Mouse (Mus musculus): ENCODE data around the gene Rab30.
"Not testable (repeated sequence)": the region's sequence is repeated elsewhere in the genome, so short reads cannot be mapped to it uniquely, and the experiment has no call there.

Gene Rab30

DNA sequence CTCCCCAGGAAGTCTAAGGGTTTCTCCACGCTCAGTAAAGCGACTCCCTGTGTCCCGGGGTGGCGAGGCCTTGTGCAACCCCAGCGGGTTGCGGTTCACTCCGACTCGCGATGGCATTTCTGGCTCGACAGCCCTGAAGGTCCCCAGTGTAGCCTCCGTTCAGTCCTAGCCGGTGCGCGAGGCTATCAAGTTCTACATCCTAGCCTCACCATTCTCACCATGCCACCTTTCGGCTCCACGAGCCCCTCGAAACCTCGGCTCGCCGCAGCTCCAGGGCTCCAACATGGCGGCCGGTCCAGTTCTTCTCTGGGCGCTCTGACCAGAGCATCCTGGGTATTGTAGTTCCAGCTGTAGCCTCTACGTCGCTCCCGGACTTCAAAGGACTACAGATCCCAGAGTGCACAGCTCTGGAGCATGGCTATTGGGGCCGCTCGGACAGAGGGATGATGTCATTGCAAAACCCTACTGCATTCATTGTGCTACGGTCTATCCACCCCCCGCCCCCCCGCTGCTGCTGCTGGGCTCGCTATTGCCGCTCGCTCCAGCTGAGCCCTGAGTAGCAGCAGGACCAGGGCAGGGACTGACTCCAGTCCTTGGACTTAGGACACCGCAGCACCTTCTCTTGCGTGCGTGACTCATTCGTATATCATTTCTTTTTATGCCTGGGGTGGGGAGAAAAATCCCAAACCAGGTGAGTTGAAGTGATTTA, at the start of gene Rab30:
Rab30 (plus strand) TSS at position 452 of the 709 bp plus-strand sequence.
- DNase-seq (ENCODE audit: low spot score): peak; percentile 68

DNA sequence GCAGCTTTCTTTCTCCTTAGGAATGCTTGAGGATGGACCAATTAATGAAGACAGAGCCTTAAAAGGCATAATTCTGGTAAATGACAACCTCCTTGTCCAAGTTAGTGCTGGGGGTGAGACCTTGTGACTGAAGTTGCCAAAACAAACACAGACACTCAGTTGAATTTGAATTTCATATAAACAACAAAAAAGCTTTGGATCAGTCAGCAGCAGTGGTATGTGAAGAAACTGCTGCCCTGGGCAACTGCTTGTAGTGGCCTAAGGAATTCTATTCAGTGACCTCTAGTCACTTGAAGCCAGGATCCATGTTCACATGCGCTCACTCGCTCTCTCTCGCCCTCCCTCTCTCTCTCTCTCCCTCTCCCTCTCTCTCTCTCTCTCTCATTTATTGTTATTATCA, 45.0 kb upstream of the Rab30 start:
- DNase-seq (ENCODE audit: low spot score): no peak

DNA sequence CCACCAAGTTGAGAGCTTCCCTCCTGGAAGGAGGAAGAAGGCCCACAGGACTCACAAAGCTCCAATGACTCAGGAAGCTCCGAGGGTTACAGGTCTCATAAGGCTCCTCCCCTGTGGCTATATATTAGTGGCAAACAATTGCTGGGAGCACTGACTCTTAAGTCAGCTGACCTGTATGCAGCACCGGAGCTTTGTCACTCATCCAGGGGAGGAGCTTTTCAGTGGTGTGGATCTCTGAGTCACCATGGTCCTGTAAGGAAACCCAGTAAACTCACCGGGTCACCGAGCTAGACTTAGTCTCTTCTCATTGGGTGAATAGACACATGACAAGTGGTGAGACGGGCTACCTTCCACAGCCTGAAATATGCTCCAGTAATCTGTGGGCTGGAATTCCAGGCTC, 42.6 kb upstream of the Rab30 start:
- no peak for DNase-seq (ENCODE audit: low spot score)

DNA sequence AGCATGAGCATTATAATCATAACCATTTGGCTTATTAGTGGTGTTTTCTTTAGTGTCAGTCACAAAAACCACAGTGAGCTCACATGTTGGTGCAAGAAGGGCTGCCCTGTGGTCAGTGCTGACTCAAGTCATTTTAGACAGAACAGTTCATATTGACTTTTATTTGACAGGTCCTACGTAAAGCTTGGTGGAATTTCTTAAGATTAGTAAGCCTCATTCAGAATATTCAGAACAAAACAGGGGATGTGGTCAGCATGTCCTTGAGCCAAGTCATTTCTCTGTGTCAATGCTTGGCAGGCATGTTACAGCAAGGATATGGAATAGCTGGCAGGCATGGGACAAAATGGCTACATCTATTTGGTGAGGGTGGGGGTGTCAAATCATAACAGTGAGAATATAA, 37.7 kb upstream of the Rab30 start:
- no peak for DNase-seq (ENCODE audit: low spot score)

DNA sequence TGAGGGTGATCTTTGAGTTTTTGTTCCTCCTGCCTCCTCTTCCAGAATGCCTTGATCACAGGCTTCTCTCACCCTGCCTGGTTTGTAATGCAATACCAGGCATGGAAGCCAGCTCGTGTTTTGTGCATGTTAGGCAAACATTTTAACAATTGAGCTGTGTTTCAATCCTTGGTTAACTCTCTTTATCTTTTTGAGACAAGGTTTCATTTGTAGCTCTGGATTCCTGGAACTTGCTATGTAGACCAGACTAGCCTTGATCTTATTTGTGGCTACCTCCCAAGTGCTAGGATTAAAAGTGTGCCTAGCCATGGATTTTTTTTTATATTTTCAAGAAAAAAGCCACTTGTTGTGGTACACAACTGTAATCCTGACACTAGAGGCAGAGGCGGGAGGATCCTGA, 35.9 kb upstream of the Rab30 start:
- no peak for DNase-seq (ENCODE audit: low spot score)

DNA sequence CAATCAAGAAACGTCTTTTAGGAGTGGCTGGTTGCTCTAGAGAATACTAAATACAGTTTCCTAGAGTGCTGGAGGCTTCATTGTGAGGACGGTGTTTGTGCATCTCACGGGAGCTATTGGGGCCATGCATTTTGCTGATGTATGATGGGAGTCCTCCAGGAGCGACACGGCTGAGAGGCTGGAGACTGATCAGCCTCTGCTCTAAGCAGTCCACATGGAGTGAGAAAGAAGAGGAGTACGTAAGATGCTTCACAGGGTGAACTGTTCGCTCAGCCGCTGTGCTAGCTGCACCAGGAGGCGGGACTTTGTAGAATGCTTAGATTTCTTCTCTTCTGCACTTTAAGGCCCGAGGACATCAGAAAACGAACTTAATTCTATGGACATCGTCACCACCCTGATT, 34.7 kb upstream of the Rab30 start:
- DNase-seq (ENCODE audit: low spot score): no peak

DNA sequence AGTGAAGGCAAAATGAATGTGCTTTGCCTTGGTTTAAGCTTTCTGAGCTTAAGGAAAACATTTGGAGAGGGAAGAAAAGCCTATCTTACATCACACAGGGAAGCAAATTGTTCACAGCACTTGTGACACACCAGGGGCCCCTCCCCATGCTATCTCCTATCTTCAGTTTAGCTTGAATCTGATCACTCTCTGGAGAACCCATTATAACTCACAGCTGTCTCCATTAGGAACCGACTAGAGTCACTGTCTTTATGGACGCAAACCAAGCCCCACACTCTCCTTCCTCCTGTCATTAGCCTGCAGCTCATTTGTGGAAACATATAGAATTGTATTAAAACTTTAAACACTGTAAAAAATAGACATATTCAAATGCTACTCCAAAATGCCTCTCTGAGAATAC, 31.8 kb upstream of the Rab30 start:
- no peak for DNase-seq (ENCODE audit: low spot score)

DNA sequence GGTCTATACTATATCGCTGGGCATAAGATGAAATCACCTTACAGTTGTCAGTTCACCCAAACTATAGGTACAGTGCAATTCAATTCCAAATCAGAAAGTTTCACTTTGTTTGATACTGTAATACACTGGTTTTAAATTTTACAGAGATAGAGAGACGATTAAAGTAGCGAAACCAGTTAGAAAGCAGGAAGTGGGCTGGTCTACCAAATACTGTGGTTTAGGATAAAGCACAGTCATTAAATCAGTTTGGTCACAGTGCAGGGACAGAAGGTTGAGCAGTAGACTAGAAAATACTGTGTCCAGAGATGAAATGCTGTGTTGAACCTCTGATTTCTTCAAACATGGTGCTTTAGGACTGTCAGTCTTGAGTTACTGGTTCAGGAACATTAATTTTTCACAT, 29.8 kb upstream of the Rab30 start:
- no peak for DNase-seq (ENCODE audit: low spot score)

DNA sequence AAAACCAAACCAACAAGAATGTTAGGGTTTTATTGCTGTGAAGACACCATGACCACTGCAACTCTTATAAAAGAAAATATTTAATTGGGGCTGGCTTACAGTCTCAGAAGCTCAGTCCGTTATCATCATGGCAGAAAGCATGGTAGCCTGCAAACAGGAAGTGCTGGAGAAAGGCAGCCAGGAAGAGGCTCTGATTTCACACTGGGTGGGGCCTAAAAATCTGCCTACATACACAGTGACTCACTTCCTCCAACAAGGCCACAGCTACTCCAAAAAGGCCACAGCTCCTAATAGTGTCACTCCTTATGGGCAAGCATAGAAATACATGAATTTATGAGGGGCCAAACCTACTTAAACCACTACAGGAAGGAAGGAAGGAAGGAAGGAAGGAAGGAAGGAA, 26.3 kb upstream of the Rab30 start:
- DNase-seq (ENCODE audit: low spot score): no peak

DNA sequence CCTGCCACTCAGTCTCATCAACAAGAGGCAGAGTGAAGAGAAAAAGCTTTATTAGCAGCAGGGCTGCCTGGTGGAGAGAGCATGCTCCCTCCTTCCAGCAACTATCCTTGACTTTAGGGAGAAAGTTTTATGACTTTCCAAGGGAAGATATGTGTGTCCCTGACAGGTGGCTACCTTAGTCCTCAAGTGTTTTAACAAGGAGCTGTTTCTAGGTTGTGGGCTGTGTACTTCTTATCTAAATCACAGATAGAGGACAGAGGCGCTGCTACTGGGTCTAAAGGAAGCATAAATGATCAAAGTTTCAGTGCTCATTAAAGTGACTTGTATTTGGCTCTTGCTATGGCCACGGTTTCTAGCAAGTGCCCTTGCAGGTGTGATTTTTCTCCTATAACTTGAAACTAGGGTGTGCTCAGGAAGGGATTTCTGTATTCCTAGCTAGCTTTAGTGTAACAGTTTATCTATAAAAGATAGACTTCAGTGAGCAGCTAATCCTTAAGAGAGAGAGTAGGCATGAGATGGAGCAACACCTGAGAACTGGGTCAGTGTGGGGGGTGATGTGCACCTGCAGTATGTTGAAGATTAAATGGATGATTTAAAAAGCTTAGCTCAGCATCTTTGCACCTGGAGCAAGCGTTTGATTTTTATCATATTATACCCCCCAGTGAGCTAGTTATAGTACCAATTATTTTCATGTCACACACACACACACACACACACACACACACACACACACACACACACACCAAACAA, 21.1 kb upstream of the Rab30 start:
- no peak for DNase-seq (ENCODE audit: low spot score)

DNA sequence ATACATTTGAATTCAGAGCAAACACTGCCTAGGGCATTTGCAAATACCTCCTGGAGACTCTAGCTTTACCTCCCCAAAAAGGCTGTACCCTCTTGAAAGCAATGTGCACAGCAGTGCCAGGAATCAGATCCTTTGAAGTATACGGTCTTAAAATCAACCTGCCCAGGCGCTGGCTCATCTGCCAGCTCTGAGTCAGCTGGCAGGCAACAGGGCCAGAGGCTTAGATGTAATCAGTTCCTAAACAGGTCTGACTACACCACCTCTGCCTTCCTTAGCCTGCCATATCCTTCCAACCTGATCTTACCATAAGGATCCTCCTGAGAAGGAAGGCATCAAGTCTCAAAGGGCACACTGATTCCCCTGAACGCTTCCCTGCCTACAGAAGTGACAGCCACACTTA, 17.7 kb upstream of the Rab30 start:
- no peak for DNase-seq (ENCODE audit: low spot score)

DNA sequence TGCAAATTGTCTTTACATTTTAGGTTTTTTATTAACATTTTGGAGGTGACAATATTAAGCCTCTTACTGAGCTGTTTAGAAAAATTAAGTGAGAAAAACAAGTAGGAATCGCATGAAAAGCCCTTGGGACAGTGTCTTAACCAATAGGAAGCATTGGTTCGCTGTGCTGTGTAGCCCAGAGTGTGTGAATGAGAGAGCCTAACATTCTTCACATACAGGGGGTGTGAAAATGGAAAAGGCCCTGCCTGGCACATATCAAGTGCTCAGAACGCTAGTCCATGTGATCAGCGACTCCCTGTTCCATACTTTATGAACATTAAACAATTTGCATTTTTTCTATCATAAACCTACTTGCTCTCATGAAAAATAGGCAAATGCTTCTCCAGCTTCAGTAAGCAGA, 17.1 kb upstream of the Rab30 start:
- DNase-seq (ENCODE audit: low spot score): no peak

DNA sequence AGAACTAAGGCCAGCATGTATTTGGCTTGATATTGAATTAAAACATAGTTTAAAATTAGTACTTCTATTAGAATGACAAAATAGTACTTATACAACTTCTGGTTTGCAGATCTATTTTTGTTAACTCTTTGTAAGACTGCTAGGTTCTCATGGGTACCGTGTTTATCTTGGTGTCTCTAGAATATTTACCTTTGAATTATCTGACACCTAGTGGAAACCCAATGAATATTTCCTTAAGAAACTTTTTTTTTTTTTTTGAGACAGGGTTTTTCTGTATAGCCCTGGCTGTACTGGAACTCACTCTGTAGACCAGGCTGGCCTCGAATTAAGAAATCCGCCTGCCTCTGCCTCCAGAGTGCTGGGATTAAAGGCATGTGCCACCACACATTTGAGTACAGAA, 11.8 kb upstream of the Rab30 start:
- not testable (repeated sequence) for DNase-seq (ENCODE audit: low spot score)

DNA sequence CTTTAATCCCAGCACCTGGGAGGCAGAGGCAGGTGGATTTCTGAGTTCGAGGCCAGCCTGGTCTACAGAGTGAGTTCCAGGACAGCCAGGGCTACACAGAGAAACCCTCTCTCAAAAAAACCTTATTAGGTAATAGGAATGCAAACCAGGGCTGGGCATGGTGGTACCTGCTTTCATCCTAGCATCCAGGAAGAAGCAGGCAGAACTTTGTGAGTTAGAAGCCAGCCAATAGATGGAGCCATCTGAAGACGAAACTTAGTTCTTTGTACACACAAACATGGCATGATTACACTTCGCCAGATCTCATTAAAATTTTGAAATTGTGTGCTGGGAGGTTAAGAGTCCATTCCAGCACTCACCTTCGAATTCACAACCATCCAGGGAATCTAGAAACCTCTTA, 10.9 kb upstream of the Rab30 start:
- DNase-seq (ENCODE audit: low spot score): no peak

DNA sequence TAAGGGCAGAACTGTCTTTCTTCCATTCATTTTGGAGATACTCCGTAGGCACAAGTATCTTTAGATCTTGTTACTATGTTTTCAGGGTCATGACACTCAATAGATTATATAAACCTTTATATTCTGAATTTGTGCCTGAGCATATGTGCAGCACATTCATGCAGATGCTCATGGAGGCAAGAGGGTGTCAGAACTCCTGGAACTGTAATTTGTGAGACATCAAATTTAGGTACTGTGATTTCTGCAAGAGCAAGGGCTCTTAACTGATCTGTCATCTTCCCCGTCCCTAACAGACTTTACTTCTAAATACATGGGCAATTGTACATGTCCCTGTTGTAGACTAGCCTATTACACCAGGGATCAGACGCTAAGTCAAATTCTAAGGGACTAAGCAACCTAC, 10.4 kb upstream of the Rab30 start:
- DNase-seq (ENCODE audit: low spot score): no peak

DNA sequence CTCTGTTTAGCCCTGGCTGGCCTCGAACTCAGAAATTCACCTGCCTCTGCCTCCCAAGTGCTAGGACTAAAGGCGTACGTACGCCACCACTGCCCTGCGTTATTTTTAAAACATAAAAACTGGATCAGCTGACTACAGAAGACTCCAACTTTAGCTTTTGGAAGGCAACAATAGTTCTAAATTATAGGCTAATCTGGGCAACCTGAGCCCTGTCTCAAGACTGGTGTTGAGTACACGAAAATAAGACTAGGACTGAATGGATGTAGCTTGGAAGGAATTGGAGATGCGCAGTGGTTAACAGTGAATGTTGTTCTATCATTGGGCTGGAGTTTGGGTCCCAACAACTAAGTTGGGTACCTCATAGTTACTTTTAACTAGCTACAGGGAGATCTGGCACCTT, 9.3 kb upstream of the Rab30 start:
- DNase-seq (ENCODE audit: low spot score): no peak

DNA sequence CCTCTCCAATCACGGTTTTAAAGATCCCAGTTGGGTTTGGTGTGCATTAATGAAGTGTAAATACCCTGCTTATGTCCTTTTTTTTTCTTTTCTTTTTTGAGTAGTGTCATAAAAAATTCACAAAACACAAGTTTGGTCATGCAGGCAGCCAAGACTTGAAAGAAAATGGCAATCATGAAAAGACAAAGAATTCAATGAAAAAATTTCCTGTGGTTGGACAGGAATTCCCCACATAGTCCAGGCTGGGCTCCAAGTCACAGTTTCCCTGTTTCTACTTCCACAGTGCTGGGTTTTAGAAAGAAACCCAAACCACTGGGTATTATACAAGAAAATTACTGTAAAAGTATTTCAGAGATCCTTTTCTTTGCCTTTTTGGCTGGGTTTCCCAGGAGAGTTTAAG, 3.8 kb upstream of the Rab30 start:
- no peak for DNase-seq (ENCODE audit: low spot score)

DNA sequence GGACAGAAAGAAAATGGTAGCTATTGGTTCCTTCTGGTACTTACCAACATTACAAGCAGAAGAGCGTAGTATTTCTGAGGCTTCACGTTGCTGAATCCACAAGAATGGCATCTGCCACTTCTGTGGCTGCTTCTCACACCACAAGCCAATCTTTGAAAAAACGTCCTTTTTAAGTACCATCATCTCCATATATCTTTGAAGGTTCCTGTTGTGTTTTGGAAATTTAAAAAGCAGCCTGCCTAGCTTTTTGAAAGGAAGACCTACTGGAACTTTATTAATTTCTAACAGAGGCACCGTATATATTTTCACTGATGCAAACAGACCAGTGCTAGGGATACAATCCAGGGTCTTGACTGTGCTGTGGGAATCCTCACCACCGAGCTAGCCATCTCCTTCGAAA, 1.4 kb upstream of the Rab30 start:
- DNase-seq (ENCODE audit: low spot score): no peak

DNA sequence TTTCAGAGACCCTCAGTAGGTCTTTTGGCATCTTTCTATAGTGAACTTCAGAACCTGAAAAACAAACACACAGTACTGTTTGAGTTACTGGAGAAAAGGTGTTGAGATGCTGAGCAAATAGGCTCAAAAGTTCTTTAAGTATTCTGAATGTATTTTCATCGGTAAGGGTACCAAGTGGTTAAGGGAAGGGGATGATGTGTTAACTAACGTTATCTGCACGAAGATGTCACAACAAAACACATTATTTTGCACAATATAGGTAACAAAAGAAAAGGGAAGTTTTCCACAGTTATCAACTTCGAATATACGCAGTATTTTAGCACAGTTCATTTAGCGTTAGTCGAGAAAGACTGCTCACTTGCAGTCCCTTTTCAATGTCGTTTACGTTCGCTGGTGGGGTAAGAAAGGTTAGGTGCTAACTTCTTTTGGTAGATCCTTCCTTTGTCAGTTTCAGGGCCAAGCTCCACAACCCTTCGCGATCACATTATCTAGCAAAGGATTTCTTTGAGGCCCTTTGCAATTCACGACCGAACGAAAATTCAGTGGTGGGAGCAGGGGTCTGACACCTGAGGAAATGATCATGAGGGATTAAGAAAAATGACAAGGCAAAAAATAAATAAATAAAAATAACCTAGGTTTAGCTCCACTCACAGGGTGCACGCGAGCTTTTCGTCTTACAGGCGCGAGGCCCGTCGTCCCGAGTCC, 840 bp upstream of the Rab30 start:
- peak; percentile 12 for DNase-seq (ENCODE audit: low spot score)

DNA sequence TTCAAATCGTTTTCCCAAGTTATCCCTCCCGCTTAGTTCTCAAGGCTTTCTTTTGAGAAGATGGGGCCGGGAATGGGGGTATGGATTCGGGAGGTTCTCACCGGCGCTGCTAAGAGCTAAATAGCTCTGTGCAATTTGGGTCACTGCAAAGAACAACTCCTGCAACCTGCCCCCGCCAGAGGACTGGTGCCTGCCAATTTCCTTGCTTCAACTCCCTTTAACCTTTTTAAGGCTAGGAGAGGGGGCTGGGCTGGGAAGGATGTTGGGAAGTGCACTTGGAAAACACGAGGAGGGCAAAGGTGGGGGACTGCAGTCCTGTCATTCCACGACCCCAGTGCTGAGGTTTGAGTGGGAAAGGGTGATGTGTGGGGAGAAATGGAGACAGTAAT, 452 bp downstream of the Rab30 start:
- DNase-seq (ENCODE audit: low spot score): no peak

DNA sequence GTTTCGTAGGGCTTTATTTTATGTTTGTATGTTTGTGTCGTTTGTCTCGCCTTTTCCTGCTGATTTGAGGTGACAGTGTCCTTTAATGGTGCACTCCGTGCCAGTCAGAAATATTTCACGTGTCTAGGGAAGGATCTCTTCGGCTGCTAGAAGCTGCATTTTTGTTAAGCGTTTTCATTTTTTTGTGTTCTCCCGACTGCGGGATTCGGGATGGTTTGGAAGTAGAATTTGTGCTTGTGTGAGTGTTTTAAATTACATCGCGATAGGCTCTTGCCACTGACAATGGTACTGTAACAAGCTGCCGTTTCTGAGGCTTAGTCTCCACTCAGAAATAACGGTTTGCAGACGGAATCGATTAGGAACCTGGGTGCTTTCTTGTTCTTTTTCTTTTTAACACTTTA, 938 bp downstream of the Rab30 start:
- DNase-seq (ENCODE audit: low spot score): no peak

DNA sequence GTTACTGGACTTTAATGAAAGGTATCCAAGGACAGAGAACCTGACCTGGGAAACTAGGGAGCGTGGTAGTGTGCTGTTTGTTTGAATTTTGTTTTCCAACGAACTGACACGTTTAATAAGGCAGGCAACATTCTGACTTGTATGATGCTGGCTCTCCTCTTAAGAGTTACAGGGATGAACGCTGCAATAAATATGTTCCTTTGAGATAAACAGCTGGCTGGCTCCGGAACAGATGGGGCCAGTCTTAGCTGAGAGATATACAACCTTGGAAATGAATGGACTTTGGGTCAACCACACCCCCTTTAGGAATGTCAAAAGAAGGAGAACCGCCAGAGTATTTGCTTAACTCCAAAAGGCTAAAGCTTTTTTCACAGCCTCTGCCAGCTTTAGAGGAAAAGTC, 1.4 kb downstream of the Rab30 start:
- DNase-seq (ENCODE audit: low spot score): no peak

DNA sequence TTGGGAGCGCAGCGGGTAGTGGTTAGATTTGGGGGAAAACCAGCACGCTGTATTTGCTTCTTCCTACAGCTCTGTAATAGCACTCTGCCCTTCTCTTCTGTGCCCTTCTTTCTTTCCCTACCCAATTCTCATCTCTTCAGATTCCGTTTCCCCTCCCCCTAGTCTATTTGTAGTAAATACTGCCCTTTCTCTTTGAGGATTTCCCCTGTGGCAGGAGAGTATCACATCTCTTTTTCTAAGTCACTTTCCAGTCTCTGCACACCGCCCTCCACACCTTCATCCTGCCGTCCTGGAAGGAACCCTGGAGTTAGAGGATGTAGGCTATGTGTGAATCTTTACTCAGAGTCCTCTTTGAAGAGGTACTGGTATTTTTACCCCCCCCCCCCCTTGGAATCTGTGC, 1.9 kb downstream of the Rab30 start:
- no peak for DNase-seq (ENCODE audit: low spot score)
